Mouse (Mus musculus): ENCODE results near the gene Chn1. TPM values are rescaled to one million over a fixed set of nuclear protein-coding genes. Genes with fewer than 3 reads are reported as not detected.
"Not testable (repeated sequence)": the region's sequence is repeated elsewhere in the genome, so short reads cannot be mapped to it uniquely, and the experiment has no call there.

The Chn1 gene
- 10 to 100 TPM; 35.8 to 43.6 (median 36.3) TPM for total RNA-seq (2022)

GRCm38 (mm10) chr2:73774786-73775682 lies at the start of gene Chn1:
TSS of gene Chn1 (minus strand) at chr2:73775346.
- no peak for DNase-seq (ENCODE audit: low spot score)

GRCm38 (mm10) chr2:73818742-73819141 lies 43.6 kb upstream of the Chn1 start:
- no peak for DNase-seq (ENCODE audit: low spot score)

DNA sequence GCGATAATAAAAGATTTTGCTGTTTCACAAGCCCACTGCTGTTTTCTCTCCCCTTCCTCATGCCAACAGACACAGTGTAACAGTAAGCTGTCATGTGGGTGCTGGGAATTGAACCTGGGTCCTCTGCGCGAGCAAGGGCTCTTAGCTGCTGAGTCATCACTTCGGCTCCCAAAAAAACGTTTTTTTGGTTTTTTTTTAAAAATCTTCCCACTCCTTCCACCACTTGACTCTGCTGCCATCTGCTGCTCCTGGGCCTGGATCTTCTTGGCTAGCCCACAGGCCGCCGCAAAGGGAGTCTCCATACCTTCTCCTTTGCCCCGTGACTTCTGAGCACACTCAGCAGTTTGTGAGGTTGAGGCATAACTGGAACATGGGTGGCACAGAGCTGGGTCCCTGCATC lies 32.5 kb upstream of the Chn1 start:
- DNase-seq (ENCODE audit: low spot score) = no peak

- DNase-seq (ENCODE audit: low spot score) = not testable (repeated sequence)
Observed at GRCm38 (mm10) chr2:73800127-73800526, 25.0 kb upstream of the Chn1 start.

DNA sequence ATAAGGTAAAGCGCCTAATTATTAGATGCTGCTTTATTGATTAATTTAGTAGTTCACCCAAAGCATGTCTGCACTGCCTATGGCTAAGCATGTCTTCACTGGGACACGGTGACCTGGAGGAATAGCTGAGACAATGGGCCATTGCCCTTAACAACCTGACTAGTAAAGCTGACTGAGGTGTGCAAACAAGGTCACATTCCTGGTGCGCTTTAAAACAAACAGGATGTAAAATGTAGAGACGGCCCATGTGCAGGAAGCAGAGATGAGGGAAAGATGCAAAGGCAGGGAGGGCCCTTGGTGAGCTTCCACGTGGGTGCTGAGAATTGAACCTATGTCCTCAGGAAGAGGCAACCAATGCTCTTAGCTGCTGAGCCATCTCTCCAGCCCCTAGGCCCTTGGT lies 23.6 kb upstream of the Chn1 start:
- DNase-seq (ENCODE audit: low spot score) = no peak

GRCm38 (mm10) chr2:73798136-73798535 lies 23.0 kb upstream of the Chn1 start:
- no peak for DNase-seq (ENCODE audit: low spot score)

DNA sequence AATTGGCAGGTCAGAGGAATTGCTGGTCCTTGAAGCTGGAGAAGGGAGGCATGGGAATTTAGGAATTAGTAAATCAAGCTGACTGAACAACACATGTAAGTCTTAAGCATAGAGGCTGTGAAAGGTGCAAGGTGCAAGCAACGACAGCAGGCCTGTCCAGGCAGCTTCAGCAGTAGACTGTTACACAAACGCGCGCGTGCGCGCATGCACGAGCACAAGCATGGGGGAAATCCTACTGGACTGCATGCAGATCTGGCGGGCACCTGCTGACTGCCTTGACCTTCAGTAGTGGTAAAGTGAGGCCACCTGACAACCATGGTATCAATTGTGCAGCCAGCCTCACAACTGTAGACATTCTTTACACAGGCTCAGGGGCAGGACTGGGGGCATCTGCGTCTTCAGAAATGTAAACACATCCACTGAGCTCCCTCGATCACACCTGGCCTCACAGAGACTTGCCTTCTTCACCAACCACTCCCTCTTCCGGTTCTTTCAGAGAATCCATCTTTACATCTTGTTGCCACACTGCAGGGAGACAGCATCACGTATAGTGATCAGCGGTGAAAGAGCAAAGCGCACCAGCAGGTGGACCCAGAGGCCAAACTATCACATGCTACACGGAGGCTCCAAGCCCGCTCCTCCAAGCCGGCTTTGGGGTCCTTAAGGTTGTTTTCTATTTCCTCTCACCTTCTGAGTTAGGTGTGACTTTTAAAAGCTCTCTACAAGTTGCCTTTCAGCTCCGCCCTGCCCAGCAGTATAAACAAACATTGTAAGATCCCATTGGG lies 16.9 kb upstream of the Chn1 start:
- no peak for DNase-seq (ENCODE audit: low spot score)

DNA sequence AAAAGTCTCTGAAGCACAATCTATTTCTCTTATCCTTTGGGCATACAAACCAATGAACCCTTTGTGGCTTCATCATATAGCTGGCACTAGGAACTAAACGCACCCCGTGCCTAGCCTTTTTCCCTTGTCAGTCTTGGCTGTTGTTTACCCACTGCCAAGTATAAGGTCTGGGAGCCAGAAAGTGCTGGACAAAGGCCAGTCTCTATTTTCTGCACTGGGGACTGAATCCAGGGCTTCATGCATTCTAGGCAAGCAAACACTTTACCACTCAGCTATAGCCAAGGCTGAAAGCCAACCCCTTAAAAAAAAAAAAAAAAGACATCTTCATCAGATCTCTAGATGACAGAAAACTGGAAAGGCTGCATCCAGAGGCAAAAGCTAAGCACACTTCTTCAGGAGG lies 15.2 kb upstream of the Chn1 start:
- peak; percentile 46 for DNase-seq (ENCODE audit: low spot score)

GRCm38 (mm10) chr2:73788395-73788794 lies 13.2 kb upstream of the Chn1 start:
- no peak for DNase-seq (ENCODE audit: low spot score)

- no peak for DNase-seq (ENCODE audit: low spot score)
Observed at GRCm38 (mm10) chr2:73782371-73782905, 7.3 kb upstream of the Chn1 start.

- no peak for DNase-seq (ENCODE audit: low spot score)
Observed at GRCm38 (mm10) chr2:73780321-73781010, 5.3 kb upstream of the Chn1 start.

DNA sequence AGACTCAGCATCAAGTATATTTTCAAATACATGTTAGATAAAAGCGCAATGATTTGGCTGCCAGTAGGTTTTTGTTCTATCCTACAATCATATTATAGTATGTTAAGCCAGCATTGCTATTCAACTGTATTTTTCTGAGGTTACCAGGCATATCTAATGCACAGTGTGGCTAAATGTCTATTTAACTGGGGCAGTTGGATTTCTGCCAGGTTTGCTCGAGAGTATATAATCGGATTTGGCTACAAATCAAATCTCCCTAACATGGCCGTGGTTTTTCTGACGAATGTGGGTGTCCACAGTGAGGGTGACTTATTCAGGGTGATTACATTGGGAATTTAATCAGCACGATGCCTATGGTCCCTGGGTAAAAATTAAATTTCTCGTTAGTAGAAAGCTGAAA lies 4.7 kb upstream of the Chn1 start:
- no peak for DNase-seq (ENCODE audit: low spot score)

GRCm38 (mm10) chr2:73779016-73779595 lies 4.0 kb upstream of the Chn1 start:
- no peak for DNase-seq (ENCODE audit: low spot score)

- DNase-seq (ENCODE audit: low spot score) = no peak
Observed at GRCm38 (mm10) chr2:73776936-73777335, 1.8 kb upstream of the Chn1 start.

DNA sequence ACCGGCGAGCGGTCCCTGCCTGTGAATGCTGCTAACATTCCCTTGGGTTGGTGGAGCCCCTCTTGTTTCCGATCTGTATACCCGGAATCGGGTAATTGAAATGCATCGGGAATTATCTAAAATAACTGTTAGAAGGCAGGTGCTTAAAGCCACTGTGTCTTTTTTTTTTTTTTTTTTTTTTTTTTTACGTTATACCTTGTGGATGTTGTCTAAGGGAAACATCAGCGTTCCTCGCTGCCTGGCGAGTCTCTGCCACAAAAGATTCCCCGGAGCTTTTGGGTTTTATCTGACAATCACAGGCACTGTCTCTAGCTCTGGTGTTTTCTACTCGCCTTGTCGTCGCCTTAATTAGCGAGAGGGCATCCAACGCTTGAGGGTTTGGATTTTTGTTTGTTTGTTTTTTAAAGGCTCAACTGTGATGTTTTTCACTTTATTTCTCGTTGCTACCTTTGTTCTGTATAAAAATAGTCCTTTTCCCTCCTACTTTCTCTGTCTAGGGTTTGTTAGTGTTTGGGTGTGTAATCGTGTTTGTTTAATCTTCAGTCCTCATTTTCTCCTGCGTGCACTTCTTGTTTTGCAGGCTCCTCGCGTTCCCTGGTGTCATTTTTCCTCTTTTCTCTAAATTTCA lies 651 bp upstream of the Chn1 start:
- DNase-seq (ENCODE audit: low spot score) = no peak

DNA sequence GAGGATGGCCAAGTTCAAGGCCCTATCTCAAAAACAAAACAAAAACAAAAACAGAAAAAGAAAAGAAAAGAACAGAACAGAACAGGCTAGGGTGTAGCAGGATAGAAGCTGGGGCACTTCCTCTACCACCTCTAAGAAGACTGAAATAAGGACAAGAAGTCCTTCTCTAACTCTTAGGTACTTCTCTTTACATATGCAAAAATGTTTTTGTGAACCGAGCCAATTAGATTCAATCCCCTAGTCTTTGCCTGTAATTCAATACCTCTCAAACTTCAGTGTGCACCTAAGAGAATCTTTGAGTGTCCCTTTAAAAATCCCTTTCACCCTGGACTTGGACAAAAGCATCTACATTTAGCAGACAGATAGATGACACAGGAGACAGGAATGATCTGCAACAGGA lies 2.2 kb downstream of the Chn1 start:
- no peak for DNase-seq (ENCODE audit: low spot score)

- DNase-seq (ENCODE audit: low spot score) = no peak
Observed at GRCm38 (mm10) chr2:73768669-73769068, 6.5 kb downstream of the Chn1 start.

- DNase-seq (ENCODE audit: low spot score) = no peak
Observed at GRCm38 (mm10) chr2:73763541-73763940, 11.6 kb downstream of the Chn1 start.

- DNase-seq (ENCODE audit: low spot score) = no peak
Observed at GRCm38 (mm10) chr2:73759899-73760298, 15.2 kb downstream of the Chn1 start.

- no peak for DNase-seq (ENCODE audit: low spot score)
Observed at GRCm38 (mm10) chr2:73759027-73759426, 16.1 kb downstream of the Chn1 start.

GRCm38 (mm10) chr2:73747297-73747696 lies 27.8 kb downstream of the Chn1 start:
- no peak for DNase-seq (ENCODE audit: low spot score)
